Mouse (Mus musculus) liver, postnatal 0 days (tissue): Measurements from ENCODE around the gene Avp.

ENCODE experiments used
- CTCF ChIP-seq: sonication (generic); IDR thresholded peaks from 2 replicates; pipeline ENCODE4 v1.5.1; 2016; ENCODE audit warnings: antibody characterized with exemption, low read depth
- EP300 ChIP-seq: IDR thresholded peaks from 2 replicates; pipeline ENCODE4 v1.6.1; 2016; ENCODE audit warnings: antibody characterized with exemption, low read depth, mild to moderate bottlenecking

- TF ChIP-seq CTCF = no peak
- TF ChIP-seq EP300 = no peak
Measured at GRCm38 (mm10) chr2:130540266-130540665, 42.1 kb downstream of the Avp start.
